Mouse (Mus musculus): ENCODE measurements around the gene Pacsin2. TPM values are rescaled to one million over a fixed set of nuclear protein-coding genes. Genes with fewer than 3 reads are reported as not detected.
A peak's percentile ranks its signal among the peaks of the same experiment; 100 is the strongest.

Gene Pacsin2
- polyA plus RNA-seq, 1 experiment from 2014 or later, result 17.7 TPM

DNA sequence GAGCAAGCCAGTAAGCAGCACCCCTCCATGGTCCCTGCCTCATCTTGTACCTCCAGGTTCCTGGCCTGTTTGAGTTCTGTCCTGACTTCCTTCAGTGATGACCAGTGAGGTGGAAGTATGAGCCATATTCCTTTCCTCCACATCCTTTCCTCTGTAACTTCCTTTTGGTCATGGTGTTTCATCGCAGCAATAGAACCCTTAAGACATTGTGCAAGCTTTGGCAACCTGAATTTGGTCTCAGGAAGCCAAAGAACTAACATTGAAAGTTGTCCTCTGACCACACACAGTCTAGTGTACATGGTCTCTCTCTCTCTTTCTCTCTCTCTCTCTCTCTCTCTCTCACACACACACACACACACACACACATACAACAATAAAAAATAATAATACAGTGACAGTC is 8.8 kb upstream of the Pacsin2 start:
- H3K4me3 ChIP-seq (replicated peaks; ENCODE audit: low read depth, low read length), result no peak overlapping the region
- no peaks in the 10 kb centered on the region for H3K36me3 ChIP-seq (ENCODE audit: control insufficient read depth, insufficient read depth, low read length)
- no peak overlapping the region for H3K9ac ChIP-seq (replicated peaks; ENCODE audit: low read length)
- no peaks in the 10 kb centered on the region for H3K27me3 ChIP-seq (ENCODE audit: control insufficient read depth, insufficient read depth, low read length)
- DNase-seq (no peak), ATAC-seq (ENCODE audit: low FRiP score, low TSS enrichment) (no peak)
- H3K4me1 ChIP-seq (ENCODE audit: control insufficient read depth, insufficient read depth, low read length), result no peaks in the 10 kb centered on the region
- H3K9me3 ChIP-seq (ENCODE audit: control insufficient read depth, low read length), result no peaks in the 10 kb centered on the region
- H3K4me2 ChIP-seq (ENCODE audit: low read length), result no peak overlapping the region
- WGBS, result 92% methylated on average over 1 of the region's 1 CpGs
- H3K27ac ChIP-seq (replicated peaks; ENCODE audit: low read depth, low read length), result no peak overlapping the region

GRCm38 (mm10) chr15:83471476-83471875 is 7.1 kb upstream of the Pacsin2 start:
- Histone ChIP-seq H3K27ac (replicated peaks; ENCODE audit: low read depth, low read length) (no peak overlapping the region), H3K9me3 (ENCODE audit: control insufficient read depth, low read length) (no peaks in the 10 kb centered on the region), H3K4me1 (ENCODE audit: control insufficient read depth, insufficient read depth, low read length) (no peaks in the 10 kb centered on the region), H3K9ac (replicated peaks; ENCODE audit: low read length) (no peak overlapping the region), H3K27me3 (ENCODE audit: control insufficient read depth, insufficient read depth, low read length) (no peaks in the 10 kb centered on the region), H3K4me2 (ENCODE audit: low read length) (no peak overlapping the region), H3K4me3 (replicated peaks; ENCODE audit: low read depth, low read length) (no peak overlapping the region), H3K36me3 (ENCODE audit: control insufficient read depth, insufficient read depth, low read length) (no peaks in the 10 kb centered on the region)
- WGBS, result 82% methylated on average over 7 of the region's 7 CpGs
- ATAC-seq (ENCODE audit: low FRiP score, low TSS enrichment), result no peak
- no peak for DNase-seq

GRCm38 (mm10) chr15:83470443-83470842 is 6.0 kb upstream of the Pacsin2 start:
- no peak overlapping the region for H3K9ac ChIP-seq (replicated peaks; ENCODE audit: low read length)
- no peak overlapping the region for H3K4me3 ChIP-seq (replicated peaks; ENCODE audit: low read depth, low read length)
- 81% methylated on average over 8 of the region's 8 CpGs for WGBS
- H3K27ac ChIP-seq (replicated peaks; ENCODE audit: low read depth, low read length), result no peak overlapping the region
- H3K4me1 ChIP-seq (ENCODE audit: control insufficient read depth, insufficient read depth, low read length), result no peaks in the 10 kb centered on the region
- ATAC-seq (ENCODE audit: low FRiP score, low TSS enrichment) (no peak), DNase-seq (no peak)
- no peak overlapping the region for H3K4me2 ChIP-seq (ENCODE audit: low read length)
- H3K27me3 ChIP-seq (ENCODE audit: control insufficient read depth, insufficient read depth, low read length), result no peaks in the 10 kb centered on the region
- H3K9me3 ChIP-seq (ENCODE audit: control insufficient read depth, low read length), result no peaks in the 10 kb centered on the region
- no peaks in the 10 kb centered on the region for H3K36me3 ChIP-seq (ENCODE audit: control insufficient read depth, insufficient read depth, low read length)

DNA sequence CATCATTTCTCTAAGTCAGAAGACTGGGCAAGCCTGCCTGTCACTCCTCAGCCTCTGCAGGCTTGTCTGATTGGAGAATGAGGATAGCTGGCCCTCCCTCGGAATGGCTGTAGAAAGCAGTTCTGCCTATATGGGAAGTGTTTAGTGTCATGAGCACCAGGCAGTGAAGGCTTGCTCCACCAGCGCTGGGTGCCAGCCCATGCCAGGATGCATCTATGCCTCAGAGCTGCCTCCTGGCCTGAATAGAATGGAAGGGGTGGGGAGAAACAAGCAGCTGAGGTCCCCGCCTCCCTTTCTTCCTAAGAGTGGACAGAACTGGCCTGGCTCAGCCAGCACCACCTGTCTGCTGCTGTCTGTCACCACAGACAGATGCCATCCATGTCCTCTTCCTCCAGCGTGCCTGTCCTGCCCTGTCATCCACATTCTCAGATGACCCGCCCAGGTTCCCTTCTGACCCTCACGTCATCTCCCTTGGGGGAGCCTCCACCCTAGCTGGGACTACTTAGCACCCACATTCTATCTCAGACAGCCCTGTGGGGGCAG is 4.9 kb upstream of the Pacsin2 start:
- Histone ChIP-seq H3K4me3 (replicated peaks; ENCODE audit: low read depth, low read length) (no peak overlapping the region), H3K4me1 (ENCODE audit: control insufficient read depth, insufficient read depth, low read length) (no peaks in the 10 kb centered on the region), H3K4me2 (ENCODE audit: low read length) (no peak overlapping the region), H3K9me3 (ENCODE audit: control insufficient read depth, low read length) (no peaks in the 10 kb centered on the region), H3K27ac (replicated peaks; ENCODE audit: low read depth, low read length) (no peak overlapping the region), H3K36me3 (ENCODE audit: control insufficient read depth, insufficient read depth, low read length) (no peaks in the 10 kb centered on the region), H3K9ac (replicated peaks; ENCODE audit: low read length) (no peak overlapping the region), H3K27me3 (ENCODE audit: control insufficient read depth, insufficient read depth, low read length) (no peaks in the 10 kb centered on the region)
- ATAC-seq (ENCODE audit: low FRiP score, low TSS enrichment), result no peak
- DNase-seq, result no peak
- 65% methylated on average over 6 of the region's 6 CpGs for WGBS

DNA sequence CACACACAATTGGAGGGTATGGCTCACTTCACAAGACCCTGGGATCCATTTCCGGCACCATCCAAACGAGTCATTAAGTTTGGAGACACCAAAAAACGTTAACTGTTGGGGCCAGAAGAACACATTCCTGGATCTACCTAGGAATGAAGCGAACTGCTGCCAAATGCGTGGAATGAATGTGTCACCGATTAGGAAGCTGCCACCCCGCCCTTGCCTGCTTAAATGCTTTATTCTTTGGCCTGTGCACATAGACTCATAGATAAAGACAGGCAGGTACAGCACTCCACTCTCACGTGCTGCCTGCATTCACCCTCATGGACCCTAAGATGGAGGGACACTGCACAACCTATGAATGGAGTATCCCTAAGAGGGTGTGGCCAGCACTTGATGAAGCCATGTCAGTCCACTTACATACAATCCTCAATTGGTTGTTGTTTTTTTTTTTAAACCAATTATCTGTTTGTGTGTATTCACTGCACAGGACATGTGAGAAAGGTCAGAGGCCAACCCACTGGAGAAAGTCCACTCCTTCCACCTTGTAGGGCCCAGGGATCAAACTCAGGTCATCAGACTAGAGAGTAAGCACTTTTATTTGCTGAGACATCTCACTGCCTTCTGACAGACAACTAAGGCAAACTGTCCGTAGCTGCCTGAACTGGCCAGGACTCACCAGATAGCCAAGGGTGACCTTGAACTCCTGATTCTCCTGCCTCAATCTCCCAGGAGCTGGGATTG is 3.0 kb upstream of the Pacsin2 start:
- no peak for ATAC-seq (ENCODE audit: low FRiP score, low TSS enrichment)

DNA sequence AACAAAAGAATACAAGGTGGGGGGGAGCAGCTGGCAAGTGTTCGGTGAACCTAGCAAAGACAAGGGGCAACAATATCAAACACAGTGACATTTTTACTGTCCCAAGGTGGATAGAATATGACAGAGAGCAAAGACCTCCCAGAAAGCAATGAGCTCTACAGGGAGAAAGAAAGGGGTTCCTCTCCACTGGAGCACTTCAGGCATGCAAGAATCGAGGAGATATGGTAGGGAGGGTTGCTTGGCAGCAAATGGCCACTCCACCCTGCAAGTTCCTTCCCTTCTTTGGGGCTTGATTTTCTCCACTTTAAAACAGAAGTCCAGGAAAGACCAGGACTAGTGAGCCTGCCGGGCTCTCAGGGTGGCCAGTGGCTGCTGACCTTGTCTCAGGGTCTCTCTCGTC is 1.9 kb upstream of the Pacsin2 start:
- Histone ChIP-seq H3K27ac (replicated peaks; ENCODE audit: low read depth, low read length) (no peak overlapping the region), H3K27me3 (ENCODE audit: control insufficient read depth, insufficient read depth, low read length) (peaks cover 6% of the 10 kb centered on the region; the same call in 1 of the 2 replicates), H3K4me2 (ENCODE audit: low read length) (no peak overlapping the region), H3K4me3 (replicated peaks; ENCODE audit: low read depth, low read length) (no peak overlapping the region), H3K4me1 (ENCODE audit: control insufficient read depth, insufficient read depth, low read length) (peaks cover 9% of the 10 kb centered on the region), H3K9ac (replicated peaks; ENCODE audit: low read length) (no peak overlapping the region), H3K36me3 (ENCODE audit: control insufficient read depth, insufficient read depth, low read length) (no peaks in the 10 kb centered on the region), H3K9me3 (ENCODE audit: control insufficient read depth, low read length) (no peaks in the 10 kb centered on the region)
- DNase-seq (no peak), ATAC-seq (ENCODE audit: low FRiP score, low TSS enrichment) (no peak)
- 76% methylated on average over 4 of the region's 4 CpGs for WGBS

More for the DNA sequence above, 3.0 kb upstream of the Pacsin2 start:
- 86% methylated on average over 9 of the region's 9 CpGs for WGBS
- Histone ChIP-seq H3K36me3 (ENCODE audit: control insufficient read depth, insufficient read depth, low read length) (no peaks in the 10 kb centered on the region), H3K4me3 (replicated peaks; ENCODE audit: low read depth, low read length) (no peak overlapping the region), H3K4me2 (ENCODE audit: low read length) (no peak overlapping the region), H3K27me3 (ENCODE audit: control insufficient read depth, insufficient read depth, low read length) (peaks cover 6% of the 10 kb centered on the region; the same call in 1 of the 2 replicates), H3K4me1 (ENCODE audit: control insufficient read depth, insufficient read depth, low read length) (peaks cover 9% of the 10 kb centered on the region), H3K27ac (replicated peaks; ENCODE audit: low read depth, low read length) (no peak overlapping the region), H3K9ac (replicated peaks; ENCODE audit: low read length) (no peak overlapping the region), H3K9me3 (ENCODE audit: control insufficient read depth, low read length) (no peaks in the 10 kb centered on the region)
- DNase-seq, result no peak

GRCm38 (mm10) chr15:83464905-83465650 is 672 bp upstream of the Pacsin2 start:
- DNase-seq, result no peak
- peak overlapping the region; percentile 89 for H3K4me2 ChIP-seq (ENCODE audit: low read length)
- ATAC-seq (ENCODE audit: low FRiP score, low TSS enrichment), result 0 out of 2 replicates have a peak, but pooled peaks have one; percentile 26
- H3K4me1 ChIP-seq (ENCODE audit: control insufficient read depth, insufficient read depth, low read length), result peaks cover 9% of the 10 kb centered on the region
- peaks cover 6% of the 10 kb centered on the region; the same call in 1 of the 2 replicates for H3K27me3 ChIP-seq (ENCODE audit: control insufficient read depth, insufficient read depth, low read length)
- no peaks in the 10 kb centered on the region for H3K36me3 ChIP-seq (ENCODE audit: control insufficient read depth, insufficient read depth, low read length)
- peak overlapping the region; percentile 68 for H3K4me3 ChIP-seq (replicated peaks; ENCODE audit: low read depth, low read length)
- no peak overlapping the region for H3K27ac ChIP-seq (replicated peaks; ENCODE audit: low read depth, low read length)
- H3K9me3 ChIP-seq (ENCODE audit: control insufficient read depth, low read length), result no peaks in the 10 kb centered on the region
- WGBS, result 77% methylated on average over 19 of the region's 19 CpGs
- H3K9ac ChIP-seq (replicated peaks; ENCODE audit: low read length), result no peak overlapping the region

DNA sequence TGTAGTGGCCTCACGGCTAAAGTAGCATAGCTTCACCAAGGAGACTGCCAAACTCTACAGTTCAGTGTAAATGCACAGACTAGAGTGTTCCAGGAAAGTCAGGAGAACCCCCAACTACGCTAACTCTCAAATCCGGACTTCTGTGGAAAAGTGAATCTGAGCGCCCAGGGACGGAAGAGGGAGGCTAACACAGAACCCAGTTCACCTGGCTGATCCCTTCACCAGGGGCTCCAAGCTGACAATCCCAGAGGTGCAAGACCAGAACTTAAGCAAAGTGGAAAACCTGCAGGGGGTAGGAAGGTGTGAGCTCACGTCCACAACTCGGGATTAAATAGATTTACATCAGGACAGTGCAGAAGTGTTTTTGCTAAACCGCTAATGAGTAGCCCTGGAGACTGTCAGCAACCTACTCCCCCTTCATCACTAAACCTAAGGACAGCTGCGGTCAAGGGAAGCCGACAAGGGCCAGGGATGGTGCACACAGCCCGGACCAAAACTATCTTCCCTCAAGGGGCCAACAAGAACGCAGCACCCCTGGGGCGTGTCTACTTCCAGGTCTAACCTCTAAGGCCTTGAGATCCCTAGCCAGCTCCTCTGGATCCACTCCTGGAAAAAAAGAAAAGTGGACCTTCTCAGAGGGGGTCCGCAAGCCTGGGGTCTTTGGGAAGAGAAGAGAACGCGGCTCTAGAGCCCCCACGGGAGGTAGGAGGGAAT is 880 bp downstream of the Pacsin2 start:
- Histone ChIP-seq H3K27me3 (ENCODE audit: control insufficient read depth, insufficient read depth, low read length) (peaks cover 6% of the 10 kb centered on the region; the same call in 1 of the 2 replicates), H3K4me3 (replicated peaks; ENCODE audit: low read depth, low read length) (peak overlapping the region; percentile 68), H3K27ac (replicated peaks; ENCODE audit: low read depth, low read length) (no peak overlapping the region), H3K4me2 (ENCODE audit: low read length) (peak overlapping the region; percentile 89), H3K36me3 (ENCODE audit: control insufficient read depth, insufficient read depth, low read length) (no peaks in the 10 kb centered on the region), H3K9ac (replicated peaks; ENCODE audit: low read length) (peak overlapping the region; percentile 62), H3K4me1 (ENCODE audit: control insufficient read depth, insufficient read depth, low read length) (peaks cover 9% of the 10 kb centered on the region), H3K9me3 (ENCODE audit: control insufficient read depth, low read length) (no peaks in the 10 kb centered on the region)
- ATAC-seq (ENCODE audit: low FRiP score, low TSS enrichment) (no peak), DNase-seq (no peak)
- 10% methylated on average over 17 of the region's 17 CpGs for WGBS
